Mouse (Mus musculus) heart, embryonic 10.5 days (tissue): ENCODE data around the gene Myrf. TPM values are rescaled to one million over a fixed set of nuclear protein-coding genes. Genes with fewer than 3 reads are reported as not detected.

ENCODE experiments used
- DNase-seq: peaks from one replicate; pipeline ENCODE4 v3.0.0-alpha.2; 2017; ENCODE audit warnings: low spot score
- H3K27ac ChIP-seq: fragments of 300-500 bp; sonication (generic); 2 replicates; pipeline ENCODE4 v1.5.1; 2016; ENCODE audit warnings: mild to moderate bottlenecking
- H3K27me3 ChIP-seq: fragments of 300-500 bp; sonication (generic); 2 replicates; pipeline ENCODE4 v1.6.1; 2016; ENCODE audit warnings: mild to moderate bottlenecking; ENCODE audit not compliant: poor library complexity, insufficient read depth, severe bottlenecking
- H3K36me3 ChIP-seq: fragments of 300-500 bp; sonication (generic); 2 replicates; pipeline ENCODE4 v1.6.1; 2016; ENCODE audit warnings: mild to moderate bottlenecking, moderate library complexity
- H3K4me1 ChIP-seq: fragments of 300-500 bp; sonication (generic); 2 replicates; pipeline ENCODE4 v1.6.1; 2016; ENCODE audit warnings: mild to moderate bottlenecking
- H3K4me3 ChIP-seq: fragments of 300-500 bp; sonication (generic); 2 replicates; pipeline ENCODE4 v1.5.1; 2016; ENCODE audit warnings: mild to moderate bottlenecking, moderate library complexity
- H3K9me3 ChIP-seq: fragments of 300-500 bp; sonication (generic); 2 replicates; pipeline ENCODE4 v1.6.1; 2016; ENCODE audit warnings: mild to moderate bottlenecking, moderate library complexity
- WGBS: fragments of 180-500 bp; shearing (Covaris S2); methylation state at CpG from one replicate; pipeline ENCODE4 v1.1.7; 2016; 5-methylcytosine and 5-hydroxymethylcytosine counted together
- polyA plus RNA-seq: library from polyadenylated mRNA; unstranded; fragments of >200 nt; fragmentation: Nextera tagmentation; extraction: Ambion mirVana; gene quantifications from 2 replicates; pipeline ENCODE4 v1.2.1, GENCODE M21; 2016

Gene Myrf
- polyA plus RNA-seq, 1 experiment from 2014 or later: 30.6 TPM

GRCm38 (mm10) chr19:10195252-10195651 lies 45.3 kb downstream of the Myrf start:
- 86% methylated on average over 5 of the region's 5 CpGs for WGBS
- no peak overlapping the region for H3K4me3 ChIP-seq
- no peaks in the 10 kb centered on the region for H3K27me3 ChIP-seq
- no peaks in the 10 kb centered on the region for H3K9me3 ChIP-seq
- H3K36me3 ChIP-seq: peaks cover 86% of the 10 kb centered on the region
- peaks cover 7% of the 10 kb centered on the region for H3K4me1 ChIP-seq
- no peak overlapping the region for H3K27ac ChIP-seq
- DNase-seq: no peak

DNA sequence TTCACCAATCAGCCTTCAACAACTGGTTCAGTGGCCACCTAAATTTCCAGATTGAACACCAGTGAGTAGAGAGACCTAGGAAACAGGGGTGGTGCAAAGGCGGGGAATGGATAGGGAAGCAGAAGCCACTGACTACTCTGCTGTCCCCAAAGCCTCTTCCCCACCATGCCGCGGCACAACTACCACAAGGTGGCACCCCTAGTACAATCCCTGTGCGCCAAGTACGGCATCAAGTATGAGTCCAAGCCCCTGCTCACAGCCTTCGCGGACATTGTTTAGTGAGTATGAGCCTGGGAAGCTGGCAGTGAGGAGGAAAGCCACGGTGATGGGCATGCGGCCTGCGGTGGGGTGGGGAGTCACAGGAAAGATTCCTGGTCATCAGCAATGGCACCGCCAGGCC lies 46.2 kb downstream of the Myrf start:
- H3K9me3 ChIP-seq: no peaks in the 10 kb centered on the region

DNA sequence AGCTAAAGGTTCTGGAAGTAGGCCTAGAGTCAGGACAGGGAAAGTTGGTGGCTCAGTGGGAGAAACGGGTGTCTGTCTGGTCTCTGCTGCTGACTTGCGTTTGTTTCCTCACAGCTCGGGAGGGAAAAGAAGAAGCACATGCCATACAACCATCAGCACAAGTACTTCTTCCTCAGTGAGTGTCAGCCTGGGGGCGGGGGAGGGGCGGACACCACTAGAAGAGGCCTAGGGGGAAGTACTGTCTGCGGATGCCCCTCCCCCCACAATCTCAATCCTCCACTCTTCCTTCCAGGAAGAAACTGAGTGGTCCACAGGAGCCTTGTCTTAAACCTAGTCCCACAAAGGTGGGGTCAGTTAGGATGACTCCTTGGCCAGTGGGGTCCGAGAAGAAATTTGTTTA lies 49.2 kb downstream of the Myrf start:
- Histone ChIP-seq H3K27me3 (no peaks in the 10 kb centered on the region), H3K27ac (no peak overlapping the region), H3K4me3 (no peak overlapping the region), H3K4me1 (peaks cover 7% of the 10 kb centered on the region; the same call in 1 of the 2 replicates), H3K9me3 (no peaks in the 10 kb centered on the region), H3K36me3 (peaks cover 98% of the 10 kb centered on the region)
- 42% methylated on average over 7 of the region's 7 CpGs for WGBS
- no peak for DNase-seq

More for the DNA sequence above, 46.2 kb downstream of the Myrf start:
- no peaks in the 10 kb centered on the region for H3K27me3 ChIP-seq
- H3K4me1 ChIP-seq: peaks cover 7% of the 10 kb centered on the region; the same call in 1 of the 2 replicates
- no peak overlapping the region for H3K27ac ChIP-seq
- peaks cover 86% of the 10 kb centered on the region for H3K36me3 ChIP-seq
- 87% methylated on average over 11 of the region's 11 CpGs for WGBS
- no peak for DNase-seq
- H3K4me3 ChIP-seq: no peak overlapping the region

- Histone ChIP-seq H3K27me3 (no peaks in the 10 kb centered on the region), H3K4me1 (peaks cover 9% of the 10 kb centered on the region; the same call in 1 of the 2 replicates), H3K27ac (no peak overlapping the region), H3K4me3 (no peak overlapping the region), H3K36me3 (peaks cover 98% of the 10 kb centered on the region), H3K9me3 (no peaks in the 10 kb centered on the region)
- WGBS: 35% methylated on average over 2 of the region's 2 CpGs
- DNase-seq: no peak
These were observed 49.8 kb downstream of the Myrf start for GRCm38 (mm10) chr19:10190796-10191195.

GRCm38 (mm10) chr19:10189940-10190339 lies 50.6 kb downstream of the Myrf start:
- H3K36me3 ChIP-seq: peaks cover 99% of the 10 kb centered on the region
- no peak for DNase-seq
- WGBS: 93% methylated on average over 8 of the region's 8 CpGs
- H3K4me3 ChIP-seq: no peak overlapping the region
- peaks cover 12% of the 10 kb centered on the region; the same call in 1 of the 2 replicates for H3K4me1 ChIP-seq
- no peak overlapping the region for H3K27ac ChIP-seq
- no peaks in the 10 kb centered on the region for H3K27me3 ChIP-seq
- no peaks in the 10 kb centered on the region for H3K9me3 ChIP-seq

- 91% methylated on average over 6 of the region's 6 CpGs for WGBS
- H3K9me3 ChIP-seq: no peaks in the 10 kb centered on the region
- no peak for DNase-seq
These were observed 51.5 kb downstream of the Myrf start for GRCm38 (mm10) chr19:10189022-10189421.

GRCm38 (mm10) chr19:10188281-10188811 lies 52.2 kb downstream of the Myrf start:
- Histone ChIP-seq H3K27me3 (no peaks in the 10 kb centered on the region), H3K4me1 (peaks cover 27% of the 10 kb centered on the region), H3K27ac (no peak overlapping the region), H3K36me3 (peaks cover 88% of the 10 kb centered on the region), H3K4me3 (no peak overlapping the region), H3K9me3 (no peaks in the 10 kb centered on the region)
- no peak for DNase-seq
- WGBS: 84% methylated on average over 10 of the region's 10 CpGs

More at GRCm38 (mm10) chr19:10189022-10189421, 51.5 kb downstream of the Myrf start:
- no peaks in the 10 kb centered on the region for H3K27me3 ChIP-seq
- peaks cover 21% of the 10 kb centered on the region for H3K4me1 ChIP-seq
- H3K36me3 ChIP-seq: peaks cover 95% of the 10 kb centered on the region
- H3K4me3 ChIP-seq: no peak overlapping the region
- no peak overlapping the region for H3K27ac ChIP-seq

GRCm38 (mm10) chr19:10186569-10186968 lies 54.0 kb downstream of the Myrf start:
- H3K9me3 ChIP-seq: no peaks in the 10 kb centered on the region
- peaks cover 70% of the 10 kb centered on the region for H3K36me3 ChIP-seq
- WGBS: 90% methylated on average over 8 of the region's 8 CpGs
- H3K4me1 ChIP-seq: peaks cover 31% of the 10 kb centered on the region
- H3K27ac ChIP-seq: no peak overlapping the region
- no peak overlapping the region for H3K4me3 ChIP-seq
- H3K27me3 ChIP-seq: no peaks in the 10 kb centered on the region
- no peak for DNase-seq

GRCm38 (mm10) chr19:10185876-10186275 lies 54.7 kb downstream of the Myrf start:
- H3K4me3 ChIP-seq: no peak overlapping the region
- no peak for DNase-seq

DNA sequence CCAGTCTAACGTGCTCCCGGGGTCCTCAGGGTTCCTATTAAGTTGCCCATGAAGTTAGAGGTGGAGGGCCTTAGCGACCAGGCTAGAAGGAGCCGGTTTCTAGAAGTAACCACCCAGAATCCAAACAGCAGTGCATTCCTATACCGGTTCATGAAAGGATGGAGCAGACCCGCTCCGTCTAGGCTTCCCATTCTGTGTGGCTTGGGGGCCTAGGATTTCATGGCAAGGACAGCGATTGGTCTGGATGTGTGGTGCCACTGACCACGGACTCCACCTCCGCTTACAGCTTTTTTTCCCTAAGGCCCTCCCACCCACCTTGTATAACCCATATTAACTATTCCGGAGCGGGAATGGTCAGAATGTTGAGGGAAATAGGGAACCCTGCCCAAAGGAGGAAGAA lies 56.5 kb downstream of the Myrf start:
- H3K4me3 ChIP-seq: peak overlapping the region; percentile 82
- no peak for DNase-seq
- H3K27ac ChIP-seq: peak overlapping the region; percentile 95
- H3K4me1 ChIP-seq: peaks cover 24% of the 10 kb centered on the region
- peaks cover 47% of the 10 kb centered on the region for H3K36me3 ChIP-seq
- 33% methylated on average over 12 of the region's 12 CpGs for WGBS
- H3K9me3 ChIP-seq: no peaks in the 10 kb centered on the region
- H3K27me3 ChIP-seq: no peaks in the 10 kb centered on the region

More at GRCm38 (mm10) chr19:10185876-10186275, 54.7 kb downstream of the Myrf start:
- Histone ChIP-seq H3K27me3 (no peaks in the 10 kb centered on the region), H3K27ac (no peak overlapping the region), H3K36me3 (peaks cover 64% of the 10 kb centered on the region), H3K4me1 (peaks cover 24% of the 10 kb centered on the region), H3K9me3 (no peaks in the 10 kb centered on the region)
- 89% methylated on average over 3 of the region's 3 CpGs for WGBS

DNA sequence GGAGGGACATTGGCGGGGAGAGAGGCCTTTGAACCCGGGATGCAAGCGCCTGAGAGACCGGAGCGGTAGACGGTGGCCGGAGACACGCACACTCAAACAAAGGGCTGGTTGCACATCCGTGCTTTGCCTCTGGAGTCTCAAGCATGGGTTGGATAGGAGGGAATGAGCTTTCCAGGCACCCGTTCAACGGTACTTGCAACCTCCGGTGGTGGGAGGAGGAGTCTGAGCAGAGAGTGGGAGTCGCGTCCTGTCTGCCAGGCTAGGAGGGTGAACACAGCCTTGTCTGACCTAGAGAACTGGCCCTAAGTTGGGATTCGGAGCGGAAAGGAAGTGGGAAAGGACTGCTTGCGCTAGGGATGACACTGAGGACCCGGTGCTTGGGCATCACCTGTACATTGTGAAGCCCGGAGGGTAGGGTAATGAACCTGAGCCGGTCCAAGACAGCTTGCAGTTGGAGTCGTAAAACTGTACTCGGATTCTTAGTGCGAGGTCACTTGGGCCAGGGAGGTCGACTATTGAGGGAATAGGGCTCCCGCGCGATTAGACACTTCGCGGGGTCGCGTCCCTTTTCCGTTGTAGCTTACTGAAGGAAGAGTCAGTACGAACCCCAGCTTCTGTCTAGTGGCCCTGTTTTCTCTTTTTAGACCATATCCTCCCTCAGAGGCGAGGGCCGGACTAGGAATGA lies 57.1 kb downstream of the Myrf start:
- Histone ChIP-seq H3K4me1 (peaks cover 24% of the 10 kb centered on the region), H3K27ac (peak overlapping the region; percentile 95), H3K9me3 (0 out of 2 replicates have a peak, but pooled peaks cover 2% of the 10 kb centered on the region), H3K27me3 (no peaks in the 10 kb centered on the region), H3K36me3 (peaks cover 40% of the 10 kb centered on the region), H3K4me3 (peak overlapping the region; percentile 82)
- DNase-seq: peak; percentile 91
- under 1% methylated on average over 35 of the region's 35 CpGs for WGBS

GRCm38 (mm10) chr19:10182670-10183298 lies 57.8 kb downstream of the Myrf start, which contains the start of gene Fads1:
Gene Fads1 (plus strand): TSS chr19:10182888.
- Histone ChIP-seq H3K36me3 (peaks cover 34% of the 10 kb centered on the region), H3K27ac (peak within 1 kb of the TSS; percentile 95), H3K27me3 (no peaks in the 10 kb centered on the region), H3K4me3 (peak within 1 kb of the TSS; percentile 82), H3K4me1 (peaks cover 24% of the 10 kb centered on the region), H3K9me3 (0 out of 2 replicates have a peak, but pooled peaks cover 4% of the 10 kb centered on the region)
- under 1% methylated on average over 70 of the region's 70 CpGs for WGBS
- DNase-seq: peak; percentile 97

- Histone ChIP-seq H3K9me3 (0 out of 2 replicates have a peak, but pooled peaks cover 4% of the 10 kb centered on the region), H3K27ac (peak overlapping the region; percentile 95), H3K4me1 (peaks cover 24% of the 10 kb centered on the region), H3K36me3 (peaks cover 27% of the 10 kb centered on the region), H3K4me3 (peak overlapping the region; percentile 82), H3K27me3 (no peaks in the 10 kb centered on the region)
- DNase-seq: no peak
- 39% methylated on average over 7 of the region's 7 CpGs for WGBS
These were observed 58.4 kb downstream of the Myrf start for GRCm38 (mm10) chr19:10182142-10182541.
